Mouse (Mus musculus): ENCODE results near the gene Fasl.

The Fasl gene

GRCm38 (mm10) chr1:161788339-161788738, at the start of gene Fasl:
Fasl (minus strand) TSS chr1:161788495.
- no peak for DNase-seq

GRCm38 (mm10) chr1:161826677-161827076, 38.4 kb upstream of the Fasl start:
- no peak for DNase-seq

- no peak for DNase-seq
Measured at GRCm38 (mm10) chr1:161809428-161809827, 21.1 kb upstream of the Fasl start.

- no peak for DNase-seq
Measured at GRCm38 (mm10) chr1:161808980-161809379, 20.7 kb upstream of the Fasl start.

GRCm38 (mm10) chr1:161804541-161804971, 16.3 kb upstream of the Fasl start:
- no peak for DNase-seq

GRCm38 (mm10) chr1:161801321-161801720, 13.0 kb upstream of the Fasl start:
- DNase-seq, result no peak

- DNase-seq, result no peak
Measured at GRCm38 (mm10) chr1:161800256-161800655, 12.0 kb upstream of the Fasl start.

GRCm38 (mm10) chr1:161799791-161800190, 11.5 kb upstream of the Fasl start:
- no peak for DNase-seq

GRCm38 (mm10) chr1:161798866-161799265, 10.6 kb upstream of the Fasl start:
- DNase-seq, result no peak

- no peak for DNase-seq
Measured at GRCm38 (mm10) chr1:161794447-161795211, 6.3 kb upstream of the Fasl start.

GRCm38 (mm10) chr1:161793321-161793720, 5.0 kb upstream of the Fasl start:
- no peak for DNase-seq

- no peak for DNase-seq
Measured at GRCm38 (mm10) chr1:161792687-161792969, 4.3 kb upstream of the Fasl start.

GRCm38 (mm10) chr1:161791854-161792686, 3.8 kb upstream of the Fasl start:
- no peak for DNase-seq

GRCm38 (mm10) chr1:161782725-161783124, 5.6 kb downstream of the Fasl start:
- DNase-seq, result no peak

GRCm38 (mm10) chr1:161781594-161781993, 6.7 kb downstream of the Fasl start:
- DNase-seq, result no peak

- DNase-seq, result no peak
Measured at GRCm38 (mm10) chr1:161779057-161779456, 9.2 kb downstream of the Fasl start.

- no peak for DNase-seq
Measured at GRCm38 (mm10) chr1:161775151-161775550, 13.1 kb downstream of the Fasl start.

GRCm38 (mm10) chr1:161771293-161771692, 17.0 kb downstream of the Fasl start:
- DNase-seq, result no peak

- DNase-seq, result no peak
Measured at GRCm38 (mm10) chr1:161769329-161769728, 19.0 kb downstream of the Fasl start.

- no peak for DNase-seq
Measured at GRCm38 (mm10) chr1:161767101-161767524, 21.2 kb downstream of the Fasl start.

GRCm38 (mm10) chr1:161766656-161767055, 21.6 kb downstream of the Fasl start:
- DNase-seq, result no peak

- no peak for DNase-seq
Measured at GRCm38 (mm10) chr1:161765932-161766331, 22.4 kb downstream of the Fasl start.

GRCm38 (mm10) chr1:161764964-161765363, 23.3 kb downstream of the Fasl start:
- no peak for DNase-seq

GRCm38 (mm10) chr1:161761556-161761955, 26.7 kb downstream of the Fasl start:
- DNase-seq, result no peak
